Mouse (Mus musculus) B cell, adult 2 months (primary cell): ENCODE measurements around the gene Esr1.

ENCODE experiments used
- DNase-seq, 2 experiments: peaks; one replicate each; pipeline ENCODE4 v3.0.0; 2022

Esr1 gene

DNA sequence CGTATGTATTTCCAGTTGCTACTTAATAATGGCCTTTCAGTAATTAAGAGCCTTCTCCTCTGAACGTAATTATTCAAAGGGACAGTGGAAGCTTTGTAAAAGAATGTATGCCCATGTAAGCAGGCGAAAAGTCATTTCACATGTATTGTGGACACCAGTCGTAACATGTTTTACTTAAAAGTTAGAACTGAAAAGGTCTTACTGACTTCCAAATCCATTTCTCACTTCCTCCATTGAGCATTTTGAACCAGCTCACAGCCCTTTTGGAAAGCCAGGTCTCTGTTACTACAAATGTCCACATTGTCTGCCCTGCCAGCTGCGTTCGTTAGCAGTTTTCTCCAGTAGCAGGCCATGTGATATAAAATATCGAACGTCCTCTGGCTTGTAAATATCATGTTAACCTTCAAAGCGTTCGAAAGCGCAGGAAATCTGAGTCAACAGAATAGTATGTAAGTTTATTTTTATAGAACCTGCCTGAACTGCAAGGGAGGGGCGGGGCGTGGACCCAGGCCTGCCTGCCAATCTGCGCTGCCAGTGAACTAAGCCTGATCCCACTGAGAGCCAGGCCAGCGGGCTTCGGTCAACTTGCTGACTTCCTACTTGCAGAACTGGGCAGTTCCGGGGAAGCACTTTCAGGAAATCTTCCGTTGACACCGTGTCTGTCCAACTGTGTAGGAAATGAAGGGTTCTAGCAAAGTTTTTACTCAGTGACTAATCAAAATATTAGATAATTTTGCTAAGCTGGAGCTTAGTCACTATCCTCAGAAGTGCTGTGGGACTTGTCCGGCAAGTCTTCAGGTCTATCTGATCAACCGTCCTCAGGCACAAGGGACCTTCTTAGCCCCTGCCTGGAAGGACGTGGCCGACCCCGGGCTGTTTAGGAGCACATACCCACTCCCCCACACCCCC, 9.5 kb downstream of the Esr1 start:
- peak in 1 of 2 experiments; percentile 38 for DNase-seq

DNA sequence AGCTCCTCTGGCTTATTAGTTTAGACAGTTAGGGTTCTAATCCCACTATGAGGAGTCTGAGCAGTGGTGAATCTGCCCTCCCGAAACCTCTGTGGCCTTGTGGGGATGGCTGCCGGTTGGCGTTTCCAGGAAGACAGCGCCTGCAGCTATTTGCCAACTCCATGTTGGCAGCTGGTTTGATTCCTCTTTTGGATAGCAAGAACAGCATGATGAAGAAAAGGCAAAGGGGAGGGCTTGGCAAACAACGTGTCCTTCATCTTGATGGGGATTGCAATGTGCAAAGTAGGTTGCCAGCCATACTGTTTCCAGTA, 10.1 kb downstream of the Esr1 start:
- no peak for DNase-seq

DNA sequence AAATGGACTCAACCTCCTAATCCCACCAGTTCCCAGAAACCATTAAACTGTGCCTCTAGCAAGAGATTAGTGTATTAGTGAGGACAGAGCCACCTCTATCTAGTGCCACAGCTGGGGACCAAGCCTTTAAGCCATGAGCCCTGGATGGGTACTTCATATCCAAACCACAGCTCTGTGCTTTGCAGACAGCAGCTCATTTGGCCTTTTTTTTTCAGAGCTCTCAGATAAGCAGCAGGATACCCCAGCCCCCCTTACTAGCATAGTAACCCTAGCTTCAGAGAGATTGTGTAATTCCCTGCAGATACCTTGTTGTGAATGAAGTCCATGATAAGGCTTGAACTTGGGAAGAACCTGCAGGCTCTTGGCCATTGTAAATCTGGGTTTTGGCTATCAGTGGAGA, 11.9 kb downstream of the Esr1 start:
- no peak for DNase-seq

DNA sequence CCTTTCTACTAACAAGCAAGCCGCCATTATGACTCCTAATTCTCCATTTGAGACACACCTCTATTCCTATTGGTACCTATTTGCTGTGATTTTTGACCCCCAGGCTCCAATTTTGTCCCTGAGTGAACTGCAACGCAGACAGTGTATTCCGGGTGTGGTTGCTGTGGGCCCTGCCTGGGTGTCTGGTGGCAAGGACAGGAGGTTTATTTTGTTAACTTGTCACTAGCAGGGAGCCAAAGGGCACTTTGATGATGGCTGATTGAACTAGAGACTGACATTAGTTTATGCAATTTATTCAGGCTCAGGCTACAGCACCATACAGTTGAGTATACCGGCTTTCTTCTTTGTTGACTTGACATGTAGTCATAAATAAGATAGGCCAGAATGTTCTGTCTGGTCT, 13.2 kb downstream of the Esr1 start:
- DNase-seq: no peak

DNA sequence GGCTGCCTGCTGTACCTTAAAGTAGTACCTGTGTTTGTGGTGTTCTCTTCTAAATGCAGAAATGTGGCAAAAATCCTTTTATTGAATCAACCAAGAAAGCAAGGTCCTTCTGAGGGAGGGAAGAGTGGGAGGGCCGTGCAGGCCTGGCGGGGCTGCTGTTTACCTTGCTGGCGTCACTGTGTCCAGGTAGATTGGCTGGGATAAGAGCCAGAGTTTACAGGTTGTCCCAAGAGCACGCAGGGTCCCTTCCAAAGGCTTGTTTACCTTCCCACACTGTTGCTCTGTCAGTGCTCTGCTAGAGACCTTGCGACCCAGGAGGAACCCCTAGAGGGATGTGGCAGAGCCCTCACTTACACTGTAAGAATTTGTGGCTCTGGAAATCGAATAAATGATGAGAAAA, 13.9 kb downstream of the Esr1 start:
- no peak for DNase-seq

DNA sequence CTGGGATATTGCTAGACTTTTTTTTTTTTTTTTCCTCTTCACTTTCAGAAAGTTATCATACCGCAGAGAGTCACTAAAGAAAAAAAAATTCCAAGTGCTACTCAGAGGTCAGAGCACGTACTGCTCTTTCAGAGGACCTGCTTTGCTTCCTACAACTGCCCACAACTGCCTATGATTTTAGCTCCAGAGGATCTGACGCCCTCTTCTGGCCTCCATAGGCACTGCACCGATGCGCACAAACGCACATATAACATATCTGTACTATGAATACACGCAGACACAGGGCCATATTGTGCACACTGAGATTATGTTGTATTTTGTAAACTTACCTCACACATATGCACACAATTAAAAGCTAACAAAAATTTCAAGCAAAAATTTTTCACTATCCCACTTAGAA, 15.0 kb downstream of the Esr1 start:
- DNase-seq: peak; percentile 52 to 53

DNA sequence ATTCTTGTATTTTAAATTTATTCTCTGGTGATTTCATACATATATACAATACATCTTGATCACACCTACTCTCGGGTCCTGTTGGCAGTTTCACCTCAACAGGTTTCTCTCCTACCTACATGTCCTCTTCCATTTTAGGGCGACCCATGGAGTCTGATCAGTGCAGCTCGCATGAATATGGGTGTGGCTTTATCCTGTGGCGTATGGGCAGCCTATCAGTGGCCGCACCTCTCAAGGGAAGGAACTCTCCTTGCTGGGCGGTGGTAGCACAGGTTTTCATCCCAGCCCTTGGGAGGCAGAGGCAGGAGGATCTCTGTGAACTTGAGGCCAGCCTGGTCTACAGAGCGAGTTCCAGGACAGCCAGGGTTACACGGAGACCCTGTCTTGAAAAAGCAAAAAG, 15.6 kb downstream of the Esr1 start:
- DNase-seq: no peak

DNA sequence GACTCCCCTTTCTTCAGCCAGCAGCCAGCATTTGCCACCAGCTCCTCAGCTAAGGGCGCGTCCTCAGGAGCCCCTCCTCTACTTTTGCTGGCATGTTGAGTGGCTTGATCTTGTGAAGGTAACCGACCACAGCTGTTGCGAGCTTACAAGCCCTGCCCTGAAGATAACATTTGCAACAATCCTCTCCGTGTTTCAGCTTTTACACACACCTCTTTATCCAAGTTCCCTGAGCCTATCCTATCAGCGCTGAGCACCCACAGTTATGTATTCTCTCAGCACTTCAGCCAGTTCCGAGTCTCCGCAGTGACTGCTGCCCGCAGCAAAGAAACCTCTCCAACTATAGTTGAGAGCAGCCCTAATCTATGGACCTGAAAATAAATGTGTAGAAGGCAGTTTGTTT, 16.0 kb downstream of the Esr1 start:
- no peak for DNase-seq

DNA sequence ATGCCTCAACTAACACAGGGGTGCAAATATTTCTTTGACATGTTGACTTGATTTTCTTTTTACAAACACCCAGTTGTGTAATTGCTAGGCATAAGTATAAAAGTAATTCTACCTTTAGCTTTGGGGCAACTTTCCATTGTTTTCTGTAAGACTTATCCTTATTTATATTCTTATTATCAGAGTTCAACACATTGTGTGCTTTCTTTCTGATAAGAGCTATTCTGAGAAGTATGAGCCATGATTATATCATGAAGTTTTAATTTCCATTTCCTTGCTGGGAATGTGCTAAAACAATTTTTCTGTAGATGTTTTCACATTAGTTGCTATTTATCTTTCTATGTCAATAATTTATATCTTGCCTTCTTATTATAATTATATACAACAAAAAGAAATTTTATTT, 17.9 kb downstream of the Esr1 start:
- DNase-seq: no peak

DNA sequence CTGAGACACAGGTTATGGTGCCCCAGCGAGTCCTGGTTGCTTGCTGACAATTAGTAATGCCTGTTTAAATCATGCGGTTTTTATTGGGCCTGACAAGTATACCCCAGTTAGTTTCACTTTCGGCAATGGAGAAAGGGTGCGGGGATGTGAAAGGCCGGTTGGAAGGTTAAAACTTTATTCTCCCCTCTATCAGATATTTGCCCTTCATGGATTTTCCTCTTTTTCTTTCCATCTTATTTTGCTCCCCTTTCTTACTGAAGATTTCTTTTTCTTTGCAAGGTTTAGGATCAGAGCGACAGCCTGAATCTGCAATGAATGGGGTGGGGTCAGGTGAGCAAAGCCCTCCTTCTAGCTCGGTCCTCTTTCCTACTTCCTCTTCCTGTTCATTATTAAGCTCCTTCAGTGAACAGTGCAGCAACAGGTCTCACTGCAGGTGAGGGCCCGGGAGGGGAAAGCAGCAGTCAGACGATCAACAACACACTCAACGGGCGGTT, 20.9 kb downstream of the Esr1 start:
- DNase-seq: peak; percentile 36 to 39

DNA sequence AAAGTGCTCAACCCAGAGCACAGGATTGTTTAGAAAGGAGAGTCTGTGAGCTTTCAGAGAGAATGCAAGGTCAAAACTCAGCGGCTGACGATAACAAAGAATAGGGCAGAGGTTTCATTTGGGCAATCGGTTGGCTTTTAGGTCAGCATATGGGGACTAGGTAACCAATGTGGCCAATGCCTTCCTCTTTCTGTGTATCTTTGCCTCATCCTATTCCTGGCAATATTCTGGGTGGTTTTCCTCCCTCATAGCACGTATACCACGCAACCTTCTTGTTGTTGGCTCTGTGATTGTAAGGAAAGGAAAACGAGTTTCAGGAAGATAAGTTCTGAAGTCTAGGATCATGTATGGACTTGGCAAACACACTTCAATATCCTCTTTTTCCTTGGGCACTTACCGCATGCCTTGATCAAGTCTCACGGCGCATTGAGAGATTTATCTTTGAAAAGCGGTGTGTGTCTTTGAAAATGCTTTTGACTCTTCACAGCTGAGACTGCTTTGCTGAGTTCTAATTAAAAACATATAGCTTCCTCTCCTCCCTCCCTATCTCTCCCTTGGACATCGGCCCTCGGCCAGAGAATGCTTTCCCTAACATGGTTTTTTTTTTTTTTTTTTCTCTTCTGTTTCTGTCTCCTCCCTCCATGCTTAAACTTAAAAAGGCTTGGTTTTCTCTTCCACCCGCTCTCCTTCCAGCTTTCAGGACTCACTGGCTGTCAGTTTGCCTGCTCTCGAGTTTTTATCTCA, 22.1 kb downstream of the Esr1 start:
- no peak for DNase-seq

DNA sequence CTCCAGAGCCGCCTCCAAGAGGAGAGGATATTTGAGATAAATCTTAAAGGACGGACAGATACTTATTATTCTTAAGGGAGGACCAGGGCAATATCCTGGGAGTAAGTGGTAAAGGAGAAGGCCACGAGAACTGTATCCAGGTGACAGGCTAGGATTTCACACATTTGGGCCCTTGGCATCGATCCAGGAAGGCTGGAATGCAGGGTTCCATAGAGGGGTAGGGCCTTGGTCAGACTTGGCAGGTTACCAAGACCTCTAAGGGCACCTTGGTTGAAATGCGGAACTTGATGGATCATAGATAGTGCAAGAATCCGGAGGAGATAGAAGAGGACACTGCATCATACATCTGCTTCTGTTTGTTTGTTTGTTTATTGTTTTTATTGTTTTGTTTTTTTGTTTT, 24.3 kb downstream of the Esr1 start:
- no peak for DNase-seq

DNA sequence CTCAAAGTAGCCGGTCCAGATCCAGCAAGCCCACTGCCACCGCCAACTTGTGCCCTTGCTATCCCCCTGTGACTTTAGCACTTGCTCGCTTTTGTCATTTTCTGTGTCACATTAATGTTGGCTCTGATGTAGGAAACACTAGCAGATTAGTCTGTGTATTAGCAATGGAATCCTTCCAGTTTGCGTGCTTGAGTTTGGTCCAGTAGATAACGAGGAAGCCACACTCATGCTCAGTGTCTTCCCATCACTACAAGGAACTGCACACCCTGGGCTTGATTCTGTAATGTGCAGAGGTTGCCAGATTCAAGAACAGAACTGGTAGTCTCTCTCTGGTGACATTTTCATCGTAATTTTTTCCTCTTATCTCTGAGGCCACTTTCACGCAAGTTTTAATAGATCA, 34.7 kb downstream of the Esr1 start:
- DNase-seq: no peak

DNA sequence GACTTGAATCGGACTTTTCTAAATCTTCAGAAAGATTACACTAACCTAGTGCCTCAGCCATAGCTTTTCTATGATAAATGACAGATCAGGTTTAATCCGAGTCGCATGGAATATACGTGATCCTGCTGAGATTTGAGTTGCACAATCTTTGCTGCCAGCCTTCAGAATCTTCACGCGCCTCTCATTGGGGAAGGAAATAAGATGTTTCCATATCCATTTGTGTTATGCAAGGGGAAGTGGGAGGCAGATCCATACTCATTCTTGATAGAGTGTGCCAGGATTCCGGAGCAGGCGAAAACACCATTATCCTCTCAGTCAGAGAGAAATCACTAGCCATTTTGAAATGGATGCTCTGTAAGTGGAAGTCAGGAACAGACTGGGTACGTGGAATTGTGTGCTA, 35.5 kb downstream of the Esr1 start:
- DNase-seq: no peak

DNA sequence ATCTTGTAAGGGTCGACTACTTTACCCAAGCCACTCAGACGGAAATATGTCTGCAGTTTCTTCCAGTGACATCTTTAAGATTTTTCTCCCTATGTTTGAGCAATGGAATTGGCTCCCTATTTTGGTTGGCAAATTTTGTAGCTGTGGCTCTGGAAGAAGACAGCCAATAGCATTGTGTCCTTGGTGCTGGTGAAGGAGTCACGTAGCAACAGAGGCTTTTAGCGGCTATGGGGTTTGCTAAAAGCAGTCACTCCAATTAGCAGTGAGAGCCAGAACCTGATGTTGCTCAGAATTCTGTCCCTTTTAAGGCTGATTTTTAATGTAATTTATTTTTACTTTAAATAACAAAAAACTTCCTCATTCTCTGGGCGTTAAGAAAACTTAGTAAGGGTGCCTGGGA, 54.0 kb downstream of the Esr1 start:
- no peak for DNase-seq

DNA sequence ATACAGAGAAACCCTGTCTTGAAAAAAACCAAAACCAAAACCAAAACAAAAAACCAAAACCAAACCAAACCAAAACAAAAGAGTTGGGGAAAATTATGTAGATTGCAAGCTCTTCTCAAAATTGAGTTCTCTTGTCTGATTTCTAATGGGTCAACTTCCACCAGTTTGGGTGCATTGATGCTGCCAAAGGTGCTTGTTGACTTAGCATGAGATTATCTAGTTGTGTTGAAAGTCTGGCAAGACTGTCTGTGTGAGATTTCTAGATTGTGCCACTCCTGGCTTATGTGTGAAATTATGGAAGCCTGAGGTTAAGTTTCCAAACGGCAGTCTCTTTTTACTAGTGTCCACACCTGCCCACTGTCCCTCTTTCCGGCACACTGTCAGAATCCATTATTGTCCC, 55.6 kb downstream of the Esr1 start:
- DNase-seq: no peak

DNA sequence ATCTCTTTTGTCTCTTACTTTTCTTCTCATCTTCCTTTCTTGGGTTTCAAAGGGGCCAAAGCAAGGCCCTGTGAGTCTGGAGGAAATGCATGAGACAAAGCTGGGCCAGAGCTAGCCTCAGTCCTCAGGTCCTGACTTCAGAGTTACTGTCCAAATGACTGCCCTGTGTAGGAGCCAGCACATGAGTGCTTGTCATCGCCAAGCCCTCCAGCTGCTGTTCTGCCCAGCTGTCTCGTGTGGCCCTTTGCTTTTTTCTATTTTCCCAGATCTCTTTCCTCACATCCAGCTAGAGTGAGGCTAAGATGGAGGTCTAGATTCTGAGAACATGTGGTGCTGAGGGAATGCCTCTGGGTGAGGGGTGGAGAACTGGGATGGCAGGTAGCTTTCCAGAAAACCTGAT, 58.7 kb downstream of the Esr1 start:
- no peak for DNase-seq

DNA sequence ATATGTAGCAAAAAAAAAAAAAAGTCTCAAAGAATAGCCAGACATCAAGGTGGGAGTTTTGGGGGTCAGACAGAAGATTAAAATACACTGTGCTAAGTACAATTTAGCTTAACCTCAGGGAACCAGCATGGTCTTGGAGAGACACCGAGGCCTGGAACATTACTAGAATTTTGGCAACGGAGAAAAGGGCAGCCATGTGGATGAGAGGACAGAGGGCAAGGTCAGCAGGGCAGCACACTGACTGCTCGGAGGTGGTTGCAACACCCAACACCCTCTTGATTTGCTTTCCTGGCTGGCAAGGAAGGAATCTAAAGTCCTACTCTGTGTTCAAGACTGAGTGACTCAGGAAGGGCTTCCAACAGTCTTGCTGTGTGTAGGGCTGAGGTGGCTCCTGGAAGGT, 60.5 kb downstream of the Esr1 start:
- DNase-seq: no peak

DNA sequence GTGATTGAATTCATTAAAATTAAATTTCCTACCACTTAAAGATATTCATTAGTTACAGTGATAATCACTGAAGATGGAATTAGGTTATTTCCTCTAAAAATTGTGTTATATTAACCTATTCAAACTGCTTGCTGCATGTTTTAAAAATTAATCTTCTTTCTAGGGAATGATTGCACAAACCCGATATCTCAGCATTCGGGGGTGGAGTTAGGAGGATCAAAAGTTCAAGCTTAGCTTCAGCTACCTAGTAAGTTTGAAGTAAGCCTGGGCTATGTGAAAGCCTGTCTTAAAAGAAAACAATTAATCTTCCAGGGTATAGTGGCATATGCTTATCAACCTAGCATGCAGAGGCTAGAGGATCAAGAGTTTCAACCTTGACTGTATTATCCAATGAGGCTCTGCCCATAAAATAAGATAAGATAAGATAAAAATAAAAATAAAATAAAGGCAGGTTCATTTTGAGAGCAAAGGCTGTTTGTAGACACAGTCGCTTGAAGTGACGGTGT, 62.0 kb downstream of the Esr1 start:
- DNase-seq: no peak

DNA sequence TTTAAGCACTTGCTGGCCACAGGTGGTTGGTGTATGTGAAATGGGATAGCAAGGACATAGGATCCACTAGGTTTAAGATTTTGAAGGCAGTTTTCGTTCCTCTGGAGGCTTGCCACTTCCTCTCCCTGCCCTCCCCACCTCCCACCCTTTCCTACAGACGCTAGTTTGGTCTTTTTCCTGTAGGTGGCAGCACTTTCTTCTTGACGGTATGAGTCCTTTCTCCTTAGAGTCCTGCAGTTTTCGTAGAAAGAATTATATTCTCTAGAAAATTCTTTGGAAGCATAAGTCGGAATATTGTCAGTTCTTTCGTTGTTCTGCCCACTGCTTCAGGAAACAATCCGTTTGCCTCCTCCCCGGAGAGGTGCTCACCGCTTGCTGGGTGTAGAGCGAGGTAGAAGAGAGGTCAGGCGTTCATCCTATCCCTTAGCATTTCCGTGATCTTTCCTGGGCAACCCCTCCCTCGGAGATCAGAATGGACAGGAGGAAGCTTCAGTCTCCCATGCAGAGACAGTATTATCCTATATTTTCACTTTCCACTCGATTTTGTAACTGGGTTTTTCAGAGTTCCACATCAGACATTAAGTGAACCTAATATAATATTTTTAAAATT, 63.7 kb downstream of the Esr1 start:
- peak; percentile 39 to 44 for DNase-seq

DNA sequence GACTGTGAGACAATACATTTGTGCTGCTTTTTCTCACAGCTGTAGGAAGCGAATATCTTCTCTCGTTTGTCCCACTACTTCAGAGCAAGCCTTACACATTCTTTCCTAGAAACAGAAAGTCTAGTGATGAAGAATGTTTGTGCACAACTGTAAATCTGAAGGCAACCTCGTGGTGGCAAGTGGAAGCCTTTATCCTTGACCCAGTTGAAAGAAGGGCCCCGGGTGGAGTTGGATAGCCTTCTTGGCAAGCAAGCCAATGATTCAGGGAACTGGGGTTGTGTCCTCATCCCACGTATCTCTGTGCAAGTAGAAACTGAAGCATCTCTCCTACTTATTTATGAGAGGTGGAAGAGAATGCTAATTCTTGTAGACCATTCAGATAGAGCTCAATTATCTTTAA, 71.7 kb downstream of the Esr1 start:
- DNase-seq: no peak

DNA sequence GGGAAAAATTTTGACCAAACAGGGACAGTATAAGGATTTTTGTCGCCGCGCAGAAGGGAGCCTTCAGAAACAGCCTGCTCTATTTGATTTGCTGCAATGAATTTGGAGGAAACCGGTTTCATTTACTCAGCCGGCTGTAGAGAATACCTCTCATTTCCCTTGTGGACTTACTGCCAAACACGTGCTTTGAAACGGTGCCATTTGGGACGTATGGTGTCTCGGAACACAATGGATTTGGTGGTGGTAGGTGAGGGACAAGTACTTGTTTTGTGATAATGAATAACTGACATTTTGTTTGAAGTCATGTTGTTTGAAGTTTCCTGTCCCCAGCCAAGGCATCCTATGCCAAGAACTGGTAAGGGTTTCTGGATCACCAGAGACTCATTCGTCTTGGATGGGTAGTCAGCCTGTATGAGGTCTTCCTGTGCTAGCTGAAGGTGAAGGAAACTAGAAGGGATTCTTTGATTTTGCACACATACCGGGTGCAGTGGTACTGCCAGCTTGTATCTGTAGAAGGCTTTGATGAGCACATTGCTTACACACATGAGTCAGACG, 72.4 kb downstream of the Esr1 start:
- DNase-seq: no peak

DNA sequence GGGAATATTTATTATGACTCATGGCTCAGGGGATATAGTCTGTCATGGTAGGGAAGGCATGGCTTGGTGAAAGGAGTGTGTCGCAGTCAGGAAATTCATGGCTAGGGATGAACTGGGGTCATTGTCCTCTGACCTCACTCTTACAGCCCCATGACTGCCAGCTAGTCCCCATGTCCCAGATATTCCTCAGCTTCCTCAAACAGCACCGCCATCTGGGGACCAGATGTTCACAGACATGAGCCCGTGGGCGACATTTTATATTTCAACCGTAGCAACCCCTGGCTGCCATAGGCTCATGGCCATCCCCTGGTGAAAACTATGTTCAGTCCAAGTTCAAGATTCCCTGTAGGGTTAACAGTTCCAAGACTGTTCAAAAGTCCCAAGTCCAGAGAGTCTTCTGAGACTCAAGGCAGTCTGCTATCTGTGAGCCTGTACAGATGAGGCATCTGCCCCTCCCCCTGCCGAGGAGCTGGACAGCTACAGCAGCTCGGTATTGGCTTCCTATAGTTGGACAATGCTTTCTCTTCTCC, 83.0 kb downstream of the Esr1 start:
- DNase-seq: no peak
